Mouse (Mus musculus) mouse trophoblast stem cell (cell line): ENCODE data around the gene Kcnk5.

Experiments used
- in situ Hi-C, 2 experiments: fragments of 300-500 bp; cut with MseI, MboI; formaldehyde crosslinking; loops; 2 replicates in 1 of 2; 3 replicates in 1 of 2; pipeline ENCODE4 v1.15.1; 2025

Gene Kcnk5

GRCm38 (mm10) chr14:20114951-20115350 lies 66.7 kb downstream of the Kcnk5 start:
- in situ Hi-C loops = loop anchor here (5.0 kb wide), 1 partner anchor 147 kb away; no protein-coding TSS in a partner anchor

GRCm38 (mm10) chr14:20113964-20114363 lies 67.6 kb downstream of the Kcnk5 start:
- in situ Hi-C loops = loop anchor here (5.0 kb wide), 1 partner anchor 148 kb away; no protein-coding TSS in a partner anchor

- in situ Hi-C loops = loop anchor here (5.0 kb wide), 1 partner anchor 149 kb away; no protein-coding TSS in a partner anchor
These were observed 68.2 kb downstream of the Kcnk5 start for GRCm38 (mm10) chr14:20113189-20113961.

- in situ Hi-C loops = loop anchor here (5.0 kb wide), 1 partner anchor 150 kb away; no protein-coding TSS in a partner anchor
These were observed 69.4 kb downstream of the Kcnk5 start for GRCm38 (mm10) chr14:20112218-20112617.

- in situ Hi-C loops = loop anchor here (5.0 kb wide), 1 partner anchor 151 kb away; no protein-coding TSS in a partner anchor
These were observed 70.7 kb downstream of the Kcnk5 start for GRCm38 (mm10) chr14:20110945-20111344.

GRCm38 (mm10) chr14:20106271-20106670 lies 75.3 kb downstream of the Kcnk5 start:
- in situ Hi-C loops = no loop called here

GRCm38 (mm10) chr14:20103207-20103606 lies 78.4 kb downstream of the Kcnk5 start:
- in situ Hi-C loops = no loop called here

- in situ Hi-C loops = no loop called here
These were observed 83.5 kb downstream of the Kcnk5 start for GRCm38 (mm10) chr14:20098061-20098460.

GRCm38 (mm10) chr14:20094942-20095341 lies 86.7 kb downstream of the Kcnk5 start:
- in situ Hi-C loops = no loop called here

GRCm38 (mm10) chr14:20093493-20093892 lies 88.1 kb downstream of the Kcnk5 start:
- in situ Hi-C loops = no loop called here
